Mouse (Mus musculus) neutrophil, adult 5-6 weeks (primary cell): ENCODE measurements around the gene Clmp. TPM values are rescaled to one million over a fixed set of nuclear protein-coding genes. Genes with fewer than 3 reads are reported as not detected.

Source experiments
- ATAC-seq: fragments of 151-379, 151-347 bp; 2 replicates; pipeline ENCODE4 v1.8.0; 2017; ENCODE audit warnings: mild to moderate bottlenecking, moderate TSS enrichment; ENCODE audit not compliant: insufficient number of reproducible peaks, poor library complexity, low FRiP score, severe bottlenecking; ENCODE audit errors: extremely low read depth
- total RNA-seq: library from RNA; stranded (forward); fragments of 200-1000 nt; gene quantifications from 2 replicates; pipeline ENCODE4 v1.2.3, GENCODE M21; 2017

The Clmp gene
- total RNA-seq, 1 experiment from 2014 or later = 0.81 TPM

DNA sequence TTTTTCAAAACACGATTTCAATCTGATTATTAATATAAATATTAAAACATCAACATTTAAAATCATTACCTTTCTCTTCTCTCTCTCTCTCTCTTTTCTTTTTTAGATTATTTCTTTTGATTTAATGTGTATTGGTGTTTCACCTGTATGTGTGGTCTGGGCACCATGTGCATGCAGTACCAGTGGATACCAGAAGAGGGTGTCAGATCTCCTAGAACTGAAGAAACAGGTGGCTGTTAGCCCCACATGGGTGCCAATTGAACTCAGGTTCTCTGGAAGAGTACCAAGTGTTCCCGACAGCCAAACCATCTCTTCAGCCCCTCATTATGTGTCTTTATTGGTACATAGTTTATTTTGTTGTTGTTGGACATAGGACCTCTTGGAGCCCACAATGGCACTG lies 126.1 kb downstream of the Clmp start:
- no peak; the same call in 1 of the 2 replicates for ATAC-seq

DNA sequence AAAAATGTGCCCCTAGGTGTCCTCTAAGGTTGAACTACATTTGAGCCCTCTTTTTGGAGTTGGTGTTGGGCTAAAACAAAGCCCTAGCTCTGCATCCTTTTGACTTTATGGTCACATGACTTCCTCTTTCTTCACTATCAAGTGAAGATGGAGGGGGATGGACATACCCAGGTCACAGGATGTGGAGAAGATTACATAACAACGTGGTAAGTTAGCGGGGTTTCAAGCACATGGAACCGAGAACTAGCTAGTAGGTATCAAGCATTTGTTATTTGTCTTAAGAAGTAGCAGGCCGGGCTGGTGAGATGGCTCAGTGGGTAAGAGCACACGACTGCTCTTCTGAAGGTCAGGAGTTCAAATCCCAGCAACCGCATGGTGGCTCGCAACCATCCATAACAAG lies 128.3 kb downstream of the Clmp start:
- ATAC-seq = peak; percentile 92

DNA sequence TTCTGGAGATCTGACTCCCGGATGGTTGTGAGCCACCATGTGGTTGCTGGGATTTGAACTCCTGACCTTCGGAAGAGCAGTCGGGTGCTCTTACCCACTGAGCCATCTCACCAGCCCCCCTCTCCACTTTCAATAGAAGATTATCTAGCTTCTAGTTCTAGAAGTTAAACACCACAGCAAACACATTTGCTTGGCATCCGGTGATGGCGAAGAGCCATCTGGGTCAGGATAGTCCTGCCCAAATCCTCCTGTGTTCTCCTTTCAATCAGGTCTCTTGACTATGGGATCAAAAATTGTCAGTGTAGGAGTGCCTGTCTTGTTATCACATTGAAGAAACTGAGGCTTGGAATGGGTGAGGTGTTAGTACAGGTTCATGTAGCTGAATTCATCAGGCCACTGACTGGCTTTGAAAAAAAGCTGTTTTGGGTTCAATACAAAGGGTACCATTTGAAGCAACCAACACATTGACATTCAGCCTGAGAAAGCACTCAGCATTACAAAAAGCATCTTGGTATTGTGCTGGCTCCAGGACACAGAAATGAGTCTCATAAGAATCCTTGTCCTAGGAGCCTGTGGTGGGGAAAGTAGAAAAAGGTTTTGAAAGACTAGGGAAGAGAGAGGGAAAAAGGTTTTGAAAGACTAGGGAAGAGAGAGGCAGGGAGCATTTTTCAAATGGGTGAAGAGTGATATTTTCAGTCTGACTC lies 131.7 kb downstream of the Clmp start:
- no peak for ATAC-seq

DNA sequence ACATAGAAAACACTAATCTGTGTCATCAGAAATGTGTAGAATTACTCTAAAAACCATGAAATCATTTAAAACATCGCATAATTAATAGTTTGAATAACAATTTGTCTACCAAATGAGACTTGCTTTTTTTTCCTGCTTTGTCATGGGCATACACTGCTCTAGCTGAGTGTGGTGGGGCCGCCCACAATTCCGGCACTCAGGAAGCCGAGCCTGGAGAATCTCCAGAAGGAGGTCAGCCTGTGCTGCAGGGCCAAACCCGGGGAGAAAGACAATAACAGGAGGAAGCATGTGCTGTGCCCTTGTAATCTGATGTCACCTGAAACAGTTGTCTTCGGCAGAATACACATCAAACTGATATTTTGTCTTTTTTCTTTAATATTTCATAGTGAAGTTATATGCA lies 139.8 kb downstream of the Clmp start:
- ATAC-seq = no peak

DNA sequence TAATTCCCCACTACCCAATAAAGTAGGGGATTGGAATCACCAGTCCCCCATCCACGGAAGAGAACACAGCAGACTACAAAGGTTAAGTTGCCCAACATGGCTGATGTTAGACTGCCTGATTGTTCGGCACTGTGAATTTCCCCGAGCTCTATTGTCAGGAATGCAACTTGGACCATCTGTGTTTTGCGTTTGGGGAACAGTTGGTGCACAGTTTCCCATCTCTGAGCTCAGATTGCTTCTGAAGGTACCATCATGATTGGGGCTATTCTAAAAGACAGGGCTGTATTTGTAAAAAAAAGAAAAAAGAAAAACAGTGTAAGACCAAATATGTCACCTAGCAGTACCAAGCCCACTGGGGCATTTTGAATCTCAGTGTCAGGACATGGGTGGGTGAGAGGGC lies 141.6 kb downstream of the Clmp start:
- no peak for ATAC-seq

DNA sequence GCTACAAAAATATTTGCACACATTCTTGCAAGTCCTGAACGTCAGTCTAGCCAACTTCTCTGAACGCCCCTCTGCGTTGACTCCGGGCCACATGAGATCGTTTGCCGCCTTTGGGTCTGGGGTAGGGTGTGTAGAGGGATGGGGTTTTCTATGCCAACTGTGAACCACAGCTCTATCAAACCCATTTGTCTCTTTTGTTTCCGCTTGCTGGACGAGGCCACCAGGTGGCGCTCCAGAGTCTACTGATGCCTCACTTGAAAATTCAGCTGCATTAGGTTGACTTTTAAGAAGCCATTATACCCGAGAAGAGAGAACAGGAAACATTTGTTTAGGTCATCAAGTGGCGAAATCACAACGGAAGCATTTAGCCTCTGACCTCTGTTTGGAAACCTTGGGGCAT lies 148.8 kb downstream of the Clmp start:
- ATAC-seq = peak; percentile 93

Other genes with a start within 250 kb of the Clmp start
- 21.4 and 22.2 TPM in 2 replicates for gene Gramd1b, start 154.6 kb upstream of the Clmp start, total RNA-seq
- gene Gm21915, start 15.3 kb upstream of the Clmp start, total RNA-seq = not detected in 2 replicates
- gene Hspa8, start 115.0 kb downstream of the Clmp start, total RNA-seq = 1,488 and 1,684 TPM in 2 replicates
- not detected in 2 replicates for gene Bsx, start 188.2 kb downstream of the Clmp start, total RNA-seq